Mouse (Mus musculus) C3H10T1/2 (cell line): ENCODE measurements around the gene Vmn2r45. TPM values are rescaled to one million over a fixed set of nuclear protein-coding genes. Genes with fewer than 3 reads are reported as not detected.

ENCODE experiments used
- polyA plus RNA-seq, 2 experiments: library from polyadenylated mRNA; unstranded; fragments of >200 nt; fragmentation: generic; extraction: Trizol; gene quantifications; one replicate each; pipeline ENCODE4 v1.2.1; 2012; ENCODE audit warnings: missing spikeins in 2 of 2

Vmn2r45 gene
- not detected for polyA plus RNA-seq

GRCm38 (mm10) chr7:8488975-8489374, at the start of gene Vmn2r45:
Vmn2r45 (minus strand) TSS chr7:8489075.

Other genes starting within 250 kb of the Vmn2r45 start
- gene Vmn2r43, start 228.5 kb downstream of the Vmn2r45 start, polyA plus RNA-seq: not detected
- gene Vmn2r44, start 105.7 kb downstream of the Vmn2r45 start, polyA plus RNA-seq: not detected